Mouse (Mus musculus) frontal cortex, adult (tissue): ENCODE results near the gene Hpca.

Experiments
- ATAC-seq: cut with Nextera tagmentation; 2 replicates; pipeline ENCODE4 v1.9.2; 2017; ENCODE audit warnings: mild to moderate bottlenecking, moderate library complexity, mixed read lengths; ENCODE audit not compliant: low TSS enrichment

Hpca gene

DNA sequence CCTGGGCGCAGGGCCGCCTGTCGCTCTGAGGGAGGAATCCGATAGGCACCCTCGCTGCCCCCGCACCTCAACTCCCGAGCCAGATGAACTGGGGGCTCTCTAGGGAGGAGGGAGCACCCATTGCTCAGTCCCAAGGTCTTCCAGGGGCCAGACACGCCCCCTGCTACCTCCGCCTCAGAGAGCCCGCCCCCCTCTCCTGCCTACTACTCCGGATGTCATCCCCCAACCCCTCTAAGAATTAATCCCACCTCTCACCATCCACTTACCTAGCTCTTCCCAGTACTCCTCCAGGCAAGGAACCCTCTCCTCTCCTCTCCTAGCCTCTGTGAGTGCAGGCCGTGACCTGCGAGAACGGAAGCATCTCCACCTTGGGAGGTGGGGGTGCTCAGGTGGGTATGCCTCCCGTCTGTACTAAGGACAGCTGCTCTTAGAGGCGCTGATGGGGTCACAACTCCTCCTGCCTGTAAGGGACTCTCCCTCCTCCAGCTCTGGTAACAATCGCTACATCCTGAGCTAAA lies at the start of gene Hpca:
Gene Hpca (minus strand): TSS at position 468 of the 518 bp plus-strand sequence.
- no peak for ATAC-seq

DNA sequence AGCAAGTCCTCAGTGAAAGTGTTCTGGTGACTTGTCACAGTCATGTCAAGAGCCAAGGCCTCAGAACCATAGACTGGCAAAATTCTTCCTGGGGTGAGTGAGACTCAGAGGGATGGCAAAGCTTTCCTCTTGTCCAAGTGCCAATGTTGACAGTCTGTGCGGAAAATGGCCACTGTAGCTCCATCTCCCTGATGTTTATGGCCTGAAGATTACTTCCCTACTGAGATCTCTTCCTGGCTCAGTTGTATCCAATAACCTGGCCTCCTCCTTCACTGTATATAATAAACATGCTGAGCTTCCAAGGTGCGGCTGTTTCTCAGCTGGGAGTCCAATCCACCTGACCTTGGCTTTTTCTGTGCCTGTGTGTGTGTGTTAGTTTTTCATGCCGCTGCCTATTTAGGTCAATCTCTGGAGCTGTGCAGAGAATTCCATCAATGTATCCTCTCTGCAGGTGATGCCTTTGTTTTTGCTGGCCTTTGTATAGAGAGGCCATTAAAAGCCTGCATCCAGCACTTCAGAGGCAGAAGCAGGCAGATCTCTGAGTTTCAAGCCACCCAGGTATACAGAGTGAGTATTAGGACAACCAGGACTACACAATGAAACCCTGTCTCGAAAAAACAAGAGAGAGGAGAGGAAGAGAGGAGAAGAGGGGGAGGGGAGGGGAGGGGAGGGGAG lies 39.9 kb upstream of the Hpca start:
- no peak for ATAC-seq

DNA sequence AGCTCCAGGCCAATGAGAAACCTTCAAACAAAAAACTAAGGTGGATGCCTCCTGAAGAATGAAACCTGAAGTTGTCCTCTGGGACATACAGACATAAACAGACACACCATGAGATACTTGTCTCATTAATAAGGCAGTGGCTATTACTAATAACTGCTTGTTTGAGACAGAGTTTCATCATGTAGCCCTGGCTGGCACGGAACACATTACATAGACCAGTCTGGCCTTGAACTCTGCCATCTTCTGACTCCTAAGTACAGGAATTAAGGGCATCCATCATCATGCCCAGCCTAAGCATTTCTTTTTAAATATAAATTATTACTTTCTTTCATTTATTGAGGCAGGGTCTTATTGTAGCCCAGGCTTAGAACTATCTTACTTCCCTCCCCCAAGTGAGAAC lies 39.2 kb upstream of the Hpca start:
- no peak for ATAC-seq

DNA sequence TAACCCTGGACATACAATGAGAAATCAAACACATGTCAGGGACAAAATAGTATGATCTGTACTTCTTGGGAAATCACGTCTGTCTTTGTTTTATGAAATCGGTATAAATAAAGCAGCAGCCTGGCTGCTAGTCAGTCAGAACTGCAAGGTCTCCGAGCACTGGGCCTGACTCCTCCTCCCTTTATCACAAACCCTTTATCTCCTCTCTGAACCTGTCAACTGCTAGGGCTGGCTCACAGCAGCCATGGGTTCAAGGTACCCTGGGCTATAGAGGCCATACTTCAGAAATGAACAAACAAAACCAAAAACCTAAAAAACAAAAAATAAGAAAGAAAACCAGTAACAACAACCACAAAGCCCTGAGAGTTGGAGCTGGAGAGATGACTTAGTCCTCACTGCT lies 36.7 kb upstream of the Hpca start:
- ATAC-seq, result no peak

DNA sequence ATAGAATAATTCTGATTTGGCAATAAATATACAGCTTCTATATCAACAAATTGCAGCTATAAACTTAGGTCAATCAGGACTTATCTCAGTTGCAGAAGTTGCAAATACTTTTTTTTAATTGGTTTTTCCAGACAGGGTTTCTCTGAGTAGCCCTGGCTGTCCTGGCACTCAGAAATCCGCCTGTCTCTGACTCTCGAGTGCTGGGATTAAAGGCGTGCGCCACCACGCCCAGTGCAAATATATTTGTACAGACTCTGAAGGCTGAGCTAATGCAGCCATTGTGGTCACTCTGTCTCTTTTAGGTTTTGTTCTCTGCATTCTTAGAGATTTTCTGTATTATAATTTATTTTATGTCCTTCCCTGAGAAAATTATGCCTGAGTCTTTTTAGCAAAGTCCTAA lies 35.7 kb upstream of the Hpca start:
- ATAC-seq, result no peak

DNA sequence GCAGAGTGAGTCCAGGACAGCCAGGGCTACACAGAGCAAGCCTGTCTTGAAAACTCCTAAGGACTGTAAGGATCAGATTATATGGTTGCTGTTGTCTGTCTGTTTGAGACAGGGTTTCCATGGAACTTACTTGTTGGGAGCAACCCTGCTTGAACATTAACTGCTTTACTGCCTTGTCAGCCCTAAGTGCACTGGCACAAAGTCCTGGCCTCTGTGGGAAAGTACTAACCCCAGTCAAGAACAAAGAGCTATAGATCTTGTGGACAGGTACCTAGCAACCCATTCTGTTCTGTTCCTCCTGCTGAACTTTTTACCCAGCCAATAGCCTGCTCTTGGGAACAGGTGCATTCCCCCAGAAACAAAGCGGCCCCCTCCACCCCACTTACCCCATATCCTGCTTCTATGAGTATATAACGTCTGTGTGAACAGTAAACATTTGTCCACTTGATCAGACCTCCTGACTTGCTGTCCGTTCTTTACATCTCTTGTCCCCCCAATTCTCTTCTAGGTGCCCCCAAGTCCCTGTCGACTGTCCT lies 29.5 kb upstream of the Hpca start:
- ATAC-seq, result no peak

DNA sequence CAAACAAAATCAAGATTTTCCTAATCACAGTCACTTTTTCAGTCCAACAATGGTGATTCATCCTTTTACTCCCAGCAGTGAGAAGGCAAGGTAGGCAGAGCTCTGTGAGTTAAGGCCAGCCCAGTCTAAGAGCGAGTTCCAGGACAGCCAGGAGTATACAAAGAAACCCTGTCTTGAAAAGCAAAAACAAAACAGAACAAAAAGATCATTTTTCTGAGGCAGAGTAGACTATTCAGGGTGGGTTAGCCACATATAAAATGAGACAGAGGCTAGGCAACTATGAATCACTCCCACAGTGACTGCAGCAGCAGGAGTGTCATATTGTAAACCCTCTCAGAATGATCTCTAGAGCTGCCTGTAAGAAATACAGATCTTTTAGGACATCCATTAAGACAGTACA lies 27.5 kb upstream of the Hpca start:
- ATAC-seq, result no peak

DNA sequence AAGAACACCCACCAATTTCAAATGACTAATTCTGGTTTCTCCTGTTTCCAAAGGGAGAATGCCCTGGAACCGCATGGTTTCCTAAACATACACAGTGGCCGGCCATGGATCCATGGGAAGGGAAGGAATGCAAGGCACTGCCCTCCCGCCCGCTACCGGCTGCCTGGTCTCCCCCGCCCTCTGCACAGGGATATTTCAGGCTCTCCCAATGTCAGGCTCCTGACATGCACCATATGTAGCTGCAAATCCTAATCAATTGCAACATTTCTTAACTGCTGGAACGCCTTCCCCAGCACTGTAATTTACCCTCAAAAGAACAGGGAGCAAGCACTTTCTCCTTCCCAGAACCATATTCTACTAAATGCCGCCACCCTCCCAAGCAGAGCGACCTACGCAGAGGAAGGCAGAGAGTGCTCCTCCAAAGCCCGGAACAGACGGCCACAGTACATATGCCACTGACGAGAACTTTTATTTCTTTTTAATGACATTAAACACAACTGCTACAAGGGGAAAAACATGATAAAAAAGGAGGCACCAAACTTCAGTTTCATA lies 25.8 kb upstream of the Hpca start:
- ATAC-seq, result no peak

DNA sequence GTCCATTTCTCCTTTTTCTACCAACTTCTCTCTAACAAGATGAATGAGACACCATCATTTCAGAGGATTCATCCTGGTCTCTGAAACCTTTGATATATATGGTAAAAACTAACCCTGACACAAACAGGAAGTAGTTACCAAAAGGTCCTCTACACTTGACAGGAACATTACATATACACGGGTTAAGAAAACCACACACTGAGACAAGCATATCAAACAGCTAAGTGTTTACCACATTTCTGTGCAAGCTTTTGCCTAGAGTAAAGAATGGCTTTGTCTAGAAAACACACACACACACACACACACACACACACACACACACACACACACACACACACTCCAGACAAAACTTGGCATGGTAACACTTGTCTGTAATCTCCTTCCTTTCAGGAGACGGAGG lies 24.6 kb upstream of the Hpca start:
- ATAC-seq, result no peak

DNA sequence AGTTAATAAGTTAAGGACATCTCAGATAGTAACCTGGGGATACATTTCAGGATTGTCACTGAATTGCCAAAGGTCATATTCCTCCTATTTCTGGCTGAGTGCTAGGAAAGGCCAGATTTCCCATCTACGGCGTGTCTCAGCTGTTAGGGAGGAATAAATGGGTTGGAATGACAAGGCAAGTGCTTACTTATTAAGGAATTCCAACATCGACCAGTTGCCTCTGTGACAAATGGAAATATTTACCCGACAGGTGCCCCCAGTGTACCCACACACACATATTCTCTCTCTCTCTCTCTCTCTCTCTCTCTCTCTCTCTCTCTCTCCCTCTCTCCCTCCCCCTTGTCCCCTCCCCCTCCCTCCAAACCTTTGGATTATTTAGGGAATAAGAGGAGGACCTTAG lies 24.1 kb upstream of the Hpca start:
- ATAC-seq, result no peak

DNA sequence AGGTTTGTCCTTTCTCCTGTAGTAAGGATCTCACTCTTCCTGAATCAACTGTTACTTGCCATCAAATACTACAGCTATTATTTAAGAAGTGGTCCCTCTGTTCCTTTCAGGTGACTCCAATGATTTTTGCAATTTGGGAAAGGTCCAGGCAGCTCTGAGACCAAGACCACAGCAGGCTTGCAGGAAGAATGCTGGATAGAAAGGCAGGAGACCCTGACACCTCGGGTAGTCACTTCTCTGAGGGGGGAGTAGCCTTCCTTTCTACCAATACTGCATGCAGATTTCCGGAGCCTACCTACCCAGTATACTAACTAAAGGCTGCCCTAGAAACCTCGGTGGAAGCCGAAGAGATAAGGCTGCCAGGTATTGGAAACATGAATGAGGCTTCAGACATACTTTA lies 23.6 kb upstream of the Hpca start:
- ATAC-seq, result no peak

DNA sequence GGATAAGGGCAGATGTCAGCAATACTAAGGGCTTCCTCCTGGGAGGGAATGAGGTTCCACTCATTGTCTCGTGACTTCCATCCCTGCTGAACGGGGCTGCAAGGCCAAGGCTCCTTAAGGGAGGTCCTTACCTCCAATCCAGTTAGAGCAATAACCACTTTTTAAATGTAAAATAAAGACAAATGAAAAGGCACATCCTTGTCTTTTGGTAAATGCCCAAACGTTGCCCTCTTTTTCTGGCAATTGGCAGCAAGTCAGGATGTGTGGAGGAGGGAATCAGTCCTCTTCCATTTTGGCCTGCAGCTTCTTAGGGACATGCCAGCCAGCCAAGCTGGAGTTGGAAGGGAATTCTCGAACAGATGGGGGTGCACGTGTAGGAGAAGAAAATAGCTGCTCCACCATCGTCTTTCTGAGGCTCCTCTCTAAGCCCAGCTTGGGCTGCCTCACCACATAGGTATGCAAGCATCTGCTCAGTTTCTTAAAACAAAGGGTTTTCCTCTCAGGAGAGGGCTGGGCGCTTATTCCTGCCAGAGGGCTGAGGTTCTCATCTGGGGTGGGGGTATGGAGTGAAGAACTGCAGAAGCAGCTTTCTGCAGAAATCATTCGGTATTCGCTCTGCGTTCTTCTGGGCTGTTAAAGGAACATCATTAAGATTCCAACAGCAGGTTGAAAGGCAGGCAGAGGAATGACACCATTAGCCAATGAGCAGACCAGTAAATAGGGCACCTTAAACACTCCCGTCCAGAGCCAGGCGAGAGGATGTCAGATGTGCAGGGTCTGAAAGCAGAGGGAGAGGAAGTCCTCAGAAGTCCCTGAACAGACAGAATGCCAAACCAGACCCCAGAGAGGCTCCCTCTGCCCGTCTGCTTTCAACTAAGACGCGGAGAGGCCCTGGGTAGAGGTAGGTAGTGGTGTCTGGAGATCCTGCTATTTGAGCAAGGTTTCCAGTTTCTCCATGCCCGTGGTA lies 22.8 kb upstream of the Hpca start:
- ATAC-seq, result peak; percentile 51

DNA sequence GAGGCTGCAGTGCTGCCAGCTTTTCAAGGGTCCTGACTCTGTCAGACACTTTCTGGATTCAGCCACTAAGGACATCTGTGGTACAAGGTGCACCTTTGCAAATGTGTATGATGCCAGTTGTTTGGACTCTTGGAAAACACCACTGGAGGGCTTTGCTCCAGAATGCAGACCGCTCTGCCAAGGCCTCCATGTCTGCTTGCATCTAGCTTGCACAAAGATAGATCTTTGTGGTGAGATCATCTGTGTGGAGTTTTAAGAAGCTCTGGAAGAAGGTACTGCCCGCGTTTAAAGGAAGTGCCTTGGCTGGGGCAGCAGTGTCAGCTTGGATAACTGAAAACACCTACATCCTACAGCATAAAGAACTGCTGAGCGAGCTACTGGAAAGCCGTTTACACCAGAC lies 21.7 kb upstream of the Hpca start:
- peak; percentile 36 for ATAC-seq

DNA sequence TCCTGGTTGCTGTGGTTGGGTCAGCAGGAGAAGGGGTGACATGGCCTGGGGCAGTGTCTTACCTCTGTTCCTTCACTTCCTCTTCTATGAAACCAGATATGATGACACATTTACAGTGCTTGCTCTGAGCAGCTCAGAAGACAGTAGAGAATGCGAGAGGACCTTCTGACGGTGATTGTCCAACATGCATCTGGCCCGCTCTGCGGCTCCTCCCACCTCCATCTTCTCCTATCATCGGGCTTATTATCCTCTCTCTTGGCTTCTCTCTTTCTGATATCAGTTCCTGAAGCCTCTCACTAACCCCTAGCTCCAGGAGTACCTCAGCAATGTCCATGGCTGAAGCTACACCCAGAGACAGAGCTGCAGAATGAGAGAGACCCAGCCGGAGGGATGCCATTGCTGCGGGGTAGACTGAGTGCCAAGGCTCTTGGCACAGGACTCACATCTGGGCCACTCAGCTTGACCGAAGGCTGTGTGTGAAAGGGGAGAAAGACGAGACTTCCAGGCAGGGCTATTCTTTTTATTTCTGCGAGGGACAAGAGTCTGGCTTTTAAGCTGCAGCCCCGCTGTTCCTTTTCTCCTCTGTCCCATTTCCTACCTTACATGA lies 20.7 kb upstream of the Hpca start:
- ATAC-seq, result no peak

DNA sequence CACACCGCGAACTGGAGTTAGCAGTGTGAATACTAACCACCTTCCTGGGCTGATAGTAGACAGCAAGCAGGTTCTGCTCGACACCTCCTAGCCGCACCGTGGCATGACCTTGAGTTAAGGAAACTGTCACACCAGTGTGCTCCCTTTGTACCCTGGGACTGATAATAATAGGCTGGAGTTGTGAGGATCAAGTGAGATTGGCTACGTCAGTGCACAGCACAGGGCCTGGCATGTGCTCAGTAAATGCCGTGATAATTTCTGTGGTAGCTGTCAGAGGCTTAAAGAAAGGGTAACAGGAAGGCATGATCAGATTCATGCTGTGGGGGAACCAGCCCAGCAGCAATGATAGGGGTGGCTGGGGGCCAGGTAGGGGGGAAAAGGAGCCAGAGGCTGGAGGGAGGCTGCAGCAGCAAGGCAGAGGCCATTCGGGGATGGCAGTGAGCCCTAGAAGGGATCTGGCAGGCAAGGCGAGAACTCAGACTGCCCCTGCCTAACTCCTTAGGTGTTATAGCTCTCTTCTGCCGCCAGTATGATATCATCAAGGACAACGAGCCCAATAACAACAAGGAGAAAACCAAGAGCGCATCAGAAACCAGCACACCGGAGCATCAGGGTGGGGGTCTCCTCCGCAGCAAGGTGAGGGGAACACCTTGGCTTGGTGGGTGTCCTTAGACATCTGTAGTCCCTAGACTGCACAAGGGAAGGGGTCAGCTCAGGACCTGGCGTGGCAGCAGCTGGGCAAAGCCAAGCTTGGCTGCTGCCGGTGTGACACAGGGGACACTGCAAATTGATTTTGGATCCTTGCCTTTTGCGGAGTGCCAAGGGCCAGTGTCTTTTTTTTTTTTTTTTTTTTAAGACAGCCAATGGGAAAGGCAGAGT lies 20.0 kb upstream of the Hpca start:
- ATAC-seq, result no peak

DNA sequence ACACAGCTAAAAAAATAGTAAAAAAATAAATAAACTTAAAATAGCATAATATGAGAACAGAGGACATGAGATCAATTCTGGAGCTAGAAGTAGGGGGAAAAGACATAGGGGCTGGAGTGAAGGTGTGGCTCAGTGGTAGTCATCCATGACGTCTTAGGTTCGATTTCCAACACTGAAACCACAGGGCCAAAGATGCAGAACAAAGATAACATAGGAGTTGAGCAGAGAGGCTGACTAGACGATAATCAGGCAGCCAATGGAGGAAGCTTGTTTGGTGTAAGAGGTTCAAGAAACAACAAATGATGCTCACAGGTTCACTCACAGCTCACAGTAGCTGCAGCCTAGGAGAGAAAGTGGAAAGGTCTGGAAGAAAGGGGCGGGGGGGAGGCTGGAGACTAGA lies 19.0 kb upstream of the Hpca start:
- ATAC-seq, result no peak

DNA sequence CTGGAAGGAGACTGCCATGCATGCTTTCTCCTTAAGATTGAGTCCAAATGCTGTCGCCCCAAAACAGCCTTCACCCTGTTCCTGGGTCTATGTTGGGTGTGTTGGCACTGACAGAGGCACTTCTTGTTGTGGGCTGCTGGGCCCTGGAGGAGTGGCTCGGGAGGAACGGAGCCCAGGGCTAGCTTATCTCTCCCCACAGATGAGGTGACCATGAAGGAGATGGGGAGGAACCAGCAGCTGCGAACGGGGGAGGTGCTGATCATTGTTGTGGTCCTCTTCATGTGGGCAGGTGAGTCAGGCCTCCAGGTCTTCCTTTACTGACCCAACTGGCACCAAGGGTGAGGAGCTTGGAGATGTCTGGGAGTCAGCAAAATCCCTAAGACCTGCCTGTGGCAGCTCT lies 17.8 kb upstream of the Hpca start:
- ATAC-seq, result no peak

DNA sequence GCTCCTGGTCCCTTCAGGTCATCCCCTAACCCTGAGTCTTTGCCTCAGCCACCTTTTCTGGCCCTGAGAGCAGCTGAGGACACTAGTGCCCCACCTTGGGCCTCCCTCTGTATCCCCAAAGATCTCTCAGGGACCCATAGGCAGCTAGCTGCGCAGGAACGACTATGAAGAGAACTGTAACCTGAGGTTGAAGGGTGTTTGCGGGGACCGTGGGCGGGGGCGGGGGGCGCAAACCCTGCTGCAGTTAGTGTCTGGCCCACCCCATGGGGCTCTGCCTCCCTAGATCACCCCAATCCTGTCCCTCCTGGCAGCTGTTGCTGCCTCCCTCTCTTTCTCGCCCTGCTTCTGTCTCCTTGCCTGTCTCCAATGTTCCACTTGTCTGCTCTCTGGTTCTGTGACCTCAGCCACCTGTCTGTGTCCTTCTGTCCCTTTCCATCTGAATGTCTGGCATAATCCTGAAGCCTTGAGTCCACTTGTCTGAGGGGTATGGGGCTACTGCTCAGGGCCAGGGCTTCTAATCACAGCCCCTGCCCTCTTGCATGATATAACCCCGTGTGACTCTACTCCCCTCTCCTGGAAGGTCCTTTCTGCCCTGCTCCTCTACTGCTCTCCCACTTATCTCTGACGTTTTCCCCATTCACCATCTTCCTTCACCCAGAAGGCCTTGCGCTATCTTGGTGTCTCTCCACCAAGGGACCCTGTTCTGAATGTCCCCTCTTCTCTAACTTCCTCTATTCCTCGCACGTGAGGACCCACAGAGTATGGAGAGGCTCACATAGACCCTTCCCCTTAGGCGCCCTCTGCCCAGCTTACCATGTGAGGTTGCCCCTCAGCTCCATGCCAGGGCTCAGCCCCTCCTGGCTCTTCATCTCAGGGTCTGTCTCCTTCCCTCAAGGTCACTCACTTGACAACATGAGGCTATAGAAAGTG lies 15.8 kb upstream of the Hpca start:
- no peak for ATAC-seq

DNA sequence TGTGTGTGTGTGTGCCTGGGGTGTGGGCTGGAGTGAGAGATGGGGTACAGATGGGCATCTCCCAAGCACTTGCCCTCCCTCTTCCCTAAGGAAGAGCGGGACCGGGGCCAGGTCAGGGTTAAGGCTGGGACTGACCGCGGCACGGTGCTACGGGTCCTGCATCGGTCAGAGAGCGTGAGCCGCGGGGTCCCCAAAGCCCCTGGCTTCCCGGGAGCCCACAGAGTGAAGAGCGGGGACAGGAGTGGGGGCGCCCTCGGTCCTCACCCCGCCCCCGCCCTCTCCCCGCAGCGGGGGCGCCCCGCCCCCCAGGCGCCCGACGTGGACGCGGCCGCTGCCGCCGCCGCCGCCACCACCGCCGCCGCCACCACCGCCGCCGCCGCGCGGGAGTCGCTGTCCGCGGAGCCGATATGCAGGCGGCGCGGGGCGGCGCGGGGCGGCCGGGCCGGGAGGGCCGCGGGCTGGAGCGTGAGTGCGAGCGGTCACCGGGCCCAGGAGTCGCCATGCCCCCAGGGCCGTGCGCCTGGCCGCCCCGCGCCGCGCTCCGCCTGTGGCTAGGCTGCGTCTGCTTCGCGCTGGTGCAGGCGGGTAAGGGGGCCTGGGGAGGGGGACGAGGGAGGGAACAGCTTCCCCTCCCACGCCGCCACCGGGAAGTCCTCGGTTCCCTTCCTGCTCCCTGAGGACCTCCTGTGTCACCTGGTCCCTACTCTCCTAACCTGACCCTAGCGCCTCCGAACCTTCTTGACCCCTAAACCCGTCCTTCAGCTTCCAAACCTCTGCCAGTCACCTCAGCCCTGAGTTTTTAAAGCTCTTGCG lies 14.9 kb upstream of the Hpca start, which contains the start of gene Fndc5:
Gene Fndc5 (plus strand): TSS at position 421 of the 813 bp plus-strand sequence.
- ATAC-seq, result no peak
